12 mouse cellular contexts compared by ENCODE assay signal in genomic region chr8:86728224-86728950, GRCm38 (mm10). TPM values are rescaled to one million over a fixed set of nuclear protein-coding genes. Genes with fewer than 3 reads are reported as not detected.
A peak's percentile ranks its signal among the peaks of the same experiment; 100 is the strongest.
DNase-seq lines count a peak whose midpoint lies in the region; ATAC-seq and TF ChIP-seq lines count a peak whose summit lies in the region.
"Had no signal": no experiment of that assay in that cellular context is flagged by ENCODE, and none has a peak within 500 bp of the region (broad histone marks: within the 10 kb centered on the region; RNA-seq: fewer than 3 reads in every experiment).

No protein-coding gene starts in this region.

- H3K4me1 ChIP-seq in heart, embryonic 13.5 days, result peaks cover 41% of the 10 kb centered on the region
- peaks cover 31% of the 10 kb centered on the region for H3K4me1 ChIP-seq in heart, embryonic 12.5 days (replicated peaks)
- peaks cover 59% of the 10 kb centered on the region for H3K4me1 ChIP-seq in E14TG2a.4 (replicated peaks; ENCODE audit: low read depth, low read length)
- peaks cover 27% of the 10 kb centered on the region for H3K4me1 ChIP-seq in embryonic facial prominence, embryonic 15.5 days

- DNase-seq in kidney, postnatal 25 days, result peak; percentile 35 to 66
- no peak for DNase-seq in natural killer cell, adult 2 months (ENCODE audit: low spot score in 2 of 2)
- DNase-seq in layer of hippocampus, adult 11-12 months (ENCODE audit: low spot score), result no peak
- no peak for DNase-seq in yolk sac, embryonic 10.5 days (ENCODE audit: low spot score)
- DNase-seq: adrenal gland, postnatal 25 days; cerebellum, adult 9-11 months had no signal

- no peak overlapping the region for H3K4me3 ChIP-seq in heart, embryonic 13.5 days
- H3K4me3 ChIP-seq in heart, embryonic 12.5 days, result no peak overlapping the region
- H3K4me3 ChIP-seq in E14TG2a.4 (replicated peaks; ENCODE audit: low read length), result peak overlapping the region; percentile 46
- no peak overlapping the region for H3K4me3 ChIP-seq in embryonic facial prominence, embryonic 15.5 days (replicated peaks)
- H3K4me3 ChIP-seq: midbrain, embryonic 10.5 days had no signal

- H3K4me2 ChIP-seq in heart, embryonic 13.5 days, result no peak overlapping the region
- no peak overlapping the region for H3K4me2 ChIP-seq in heart, embryonic 12.5 days
- H3K4me2 ChIP-seq in embryonic facial prominence, embryonic 15.5 days (replicated peaks), result no peak overlapping the region

- peak overlapping the region; percentile 33; the same call in 1 of the 2 replicates for H3K27ac ChIP-seq in heart, embryonic 13.5 days (replicated peaks)
- no peak overlapping the region; the same call in 1 of the 2 replicates for H3K27ac ChIP-seq in heart, embryonic 12.5 days (ENCODE audit: poor library complexity, severe bottlenecking)
- H3K27ac ChIP-seq in embryonic facial prominence, embryonic 15.5 days (replicated peaks), result no peak overlapping the region
- H3K27ac ChIP-seq: midbrain, embryonic 10.5 days had no signal

- H3K9ac ChIP-seq in heart, embryonic 13.5 days, result no peak overlapping the region
- no peak overlapping the region for H3K9ac ChIP-seq in heart, embryonic 12.5 days
- H3K9ac ChIP-seq in embryonic facial prominence, embryonic 15.5 days, result no peak overlapping the region

- peaks cover 12% of the 10 kb centered on the region for H3K36me3 ChIP-seq in heart, embryonic 13.5 days
- peaks cover 10% of the 10 kb centered on the region for H3K36me3 ChIP-seq in heart, embryonic 12.5 days
- peaks cover 25% of the 10 kb centered on the region for H3K36me3 ChIP-seq in E14TG2a.4 (ENCODE audit: insufficient read depth, low read length)
- H3K36me3 ChIP-seq in embryonic facial prominence, embryonic 15.5 days, result peaks cover 7% of the 10 kb centered on the region

- no peak for TF ChIP-seq CTCF in E14TG2a.4 (conservative IDR thresholded peaks at IDR 0.05; ENCODE audit: low read length)

- H3K9me3 ChIP-seq in heart, embryonic 13.5 days, result no peaks in the 10 kb centered on the region
- no peaks in the 10 kb centered on the region for H3K9me3 ChIP-seq in heart, embryonic 12.5 days (replicated peaks)
- H3K9me3 ChIP-seq in E14TG2a.4 (ENCODE audit: low read length), result no peaks in the 10 kb centered on the region
- H3K9me3 ChIP-seq in embryonic facial prominence, embryonic 15.5 days (replicated peaks), result no peaks in the 10 kb centered on the region
- H3K9me3 ChIP-seq: midbrain, embryonic 10.5 days had no signal

- 54% methylated on average over 19 of the region's 19 CpGs for WGBS in heart, embryonic 13.5 days
- 50% methylated on average over 19 of the region's 19 CpGs for WGBS in heart, embryonic 12.5 days
- WGBS in embryonic facial prominence, embryonic 15.5 days, result 57% methylated on average over 19 of the region's 19 CpGs

- ATAC-seq in heart, embryonic 13.5 days (ENCODE audit: extremely low read depth, insufficient number of reproducible peaks, low FRiP score, low TSS enrichment), result no peak
- ATAC-seq in heart, embryonic 12.5 days (ENCODE audit: insufficient number of reproducible peaks, low FRiP score), result no peak
- ATAC-seq in embryonic facial prominence, embryonic 15.5 days (ENCODE audit: insufficient number of reproducible peaks, low FRiP score, low TSS enrichment, low read depth), result 0 out of 2 replicates have a peak, but pooled peaks have one; percentile 24

- no peaks in the 10 kb centered on the region for H3K27me3 ChIP-seq in heart, embryonic 13.5 days (replicated peaks)
- no peaks in the 10 kb centered on the region for H3K27me3 ChIP-seq in heart, embryonic 12.5 days (replicated peaks)
- no peaks in the 10 kb centered on the region for H3K27me3 ChIP-seq in E14TG2a.4 (ENCODE audit: insufficient read depth, low read length)
- H3K27me3 ChIP-seq in embryonic facial prominence, embryonic 15.5 days, result no peaks in the 10 kb centered on the region
- H3K27me3 ChIP-seq: CH12.LX had no signal

RNA-seq across cellular contexts. Expression of gene Gm10638, which starts 17.1 kb away (rescaled TPM):
- polyA plus RNA-seq in heart, embryonic 13.5 days (2015; fragmentation: Nextera tagmentation; extraction: Ambion mirVana), result 3.0 and 3.3 TPM in 2 replicates
- polyA plus RNA-seq in heart, embryonic 12.5 days (2016; fragmentation: Nextera tagmentation; extraction: Ambion mirVana), result 4.9 and 5.0 TPM in 2 replicates
- 4.2 and 4.8 TPM in 2 replicates for polyA plus RNA-seq in embryonic facial prominence, embryonic 15.5 days (2015; fragmentation: Nextera tagmentation; extraction: Ambion mirVana)

RNA-seq across cellular contexts. Expression of gene Siah1a, which starts 17.3 kb away (rescaled TPM):
- polyA plus RNA-seq in heart, embryonic 13.5 days (2015; fragmentation: Nextera tagmentation; extraction: Ambion mirVana), result 30.1 and 30.8 TPM in 2 replicates
- polyA plus RNA-seq in heart, embryonic 12.5 days (2016; fragmentation: Nextera tagmentation; extraction: Ambion mirVana), result 38.3 and 40.0 TPM in 2 replicates
- 45.7 and 47.9 TPM in 2 replicates for polyA plus RNA-seq in embryonic facial prominence, embryonic 15.5 days (2015; fragmentation: Nextera tagmentation; extraction: Ambion mirVana)

Comparison
In these comparisons a context has a peak if more than half of its experiments do, and no peak if none do; other contexts are left out.
1. DNase-seq: peak in kidney, postnatal 25 days (2 of 2); none in natural killer cell, adult 2 months (0 of 2), layer of hippocampus, adult 11-12 months (single experiment) and yolk sac, embryonic 10.5 days (single experiment).